Mouse (Mus musculus) megakaryocyte, embryonic 14.5 days (primary cell): ENCODE measurements around the gene Erp44.

Experiments
- FLI1 ChIP-seq: IDR thresholded peaks from 2 replicates; pipeline ENCODE4 v1.6.1; 2012; ENCODE audit warnings: low read length, inconsistent platforms, mixed read lengths
- GATA1 ChIP-seq: IDR thresholded peaks from 3 replicates; pipeline ENCODE4 v1.6.1; 2012; ENCODE audit warnings: mixed read lengths, low read length, inconsistent platforms, borderline replicate concordance

- no peak for TF ChIP-seq GATA1
- no peak for TF ChIP-seq FLI1
Observed at GRCm38 (mm10) chr4:48253266-48253665, 26.1 kb downstream of the Erp44 start.
